Mouse (Mus musculus) CD4-positive, CD25-positive, alpha-beta regulatory T cell, adult 4 months (primary cell): Measurements from ENCODE around the gene Gm20388. TPM values are rescaled to one million over a fixed set of nuclear protein-coding genes. Genes with fewer than 3 reads are reported as not detected.

Source experiments
- ATAC-seq: one replicate; pipeline ENCODE4 v1.8.0; 2017
- polyA plus RNA-seq, 2 experiments: library from polyadenylated mRNA; unstranded; fragments of 100-300 nt; shearing (Covaris generic); gene quantifications; one replicate each; pipeline ENCODE4 v1.2.1; 2017

Gm20388 gene
- polyA plus RNA-seq, 2 experiments from 2014 or later = 10.7 to 12.8 TPM

DNA sequence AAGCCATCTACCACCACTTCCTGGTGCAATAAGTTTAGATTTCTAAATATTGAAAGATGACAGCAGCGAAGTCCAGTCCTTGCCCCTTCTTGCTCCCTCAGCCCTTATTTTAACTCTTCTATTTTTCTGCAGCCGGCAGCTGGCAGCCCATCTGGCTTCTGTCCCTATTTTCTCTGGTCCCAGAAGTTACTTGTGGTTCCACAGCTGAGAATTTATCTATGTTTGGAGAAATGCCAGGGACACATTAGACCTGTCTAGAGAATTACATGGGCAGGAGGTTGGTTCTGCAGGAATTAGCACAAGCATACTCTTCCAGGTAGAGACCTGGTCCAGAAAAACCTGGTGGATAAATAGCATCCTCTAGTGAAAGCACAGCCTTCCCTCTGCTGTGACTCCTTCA lies 3967.2 kb downstream of the Gm20388 start:
- no peak for ATAC-seq

DNA sequence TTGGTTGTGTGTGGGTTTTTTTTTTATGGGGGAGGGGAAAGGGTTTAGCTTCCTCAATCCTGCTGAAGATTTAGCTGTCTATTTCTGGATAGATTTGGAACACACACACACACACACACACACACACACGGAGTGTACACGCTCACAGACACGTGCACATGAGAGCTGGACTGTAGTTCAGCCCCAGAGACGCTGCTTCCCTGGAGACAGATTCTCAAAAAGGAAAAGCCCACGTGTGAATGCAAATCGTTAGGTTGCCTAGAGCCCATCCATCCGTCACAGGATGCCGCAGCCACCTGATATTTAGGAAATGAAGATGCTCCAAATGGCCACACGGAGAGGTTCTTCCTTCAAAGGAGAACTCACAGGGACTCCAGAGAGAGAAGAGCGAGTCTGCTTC lies 3969.6 kb downstream of the Gm20388 start:
- no peak for ATAC-seq

DNA sequence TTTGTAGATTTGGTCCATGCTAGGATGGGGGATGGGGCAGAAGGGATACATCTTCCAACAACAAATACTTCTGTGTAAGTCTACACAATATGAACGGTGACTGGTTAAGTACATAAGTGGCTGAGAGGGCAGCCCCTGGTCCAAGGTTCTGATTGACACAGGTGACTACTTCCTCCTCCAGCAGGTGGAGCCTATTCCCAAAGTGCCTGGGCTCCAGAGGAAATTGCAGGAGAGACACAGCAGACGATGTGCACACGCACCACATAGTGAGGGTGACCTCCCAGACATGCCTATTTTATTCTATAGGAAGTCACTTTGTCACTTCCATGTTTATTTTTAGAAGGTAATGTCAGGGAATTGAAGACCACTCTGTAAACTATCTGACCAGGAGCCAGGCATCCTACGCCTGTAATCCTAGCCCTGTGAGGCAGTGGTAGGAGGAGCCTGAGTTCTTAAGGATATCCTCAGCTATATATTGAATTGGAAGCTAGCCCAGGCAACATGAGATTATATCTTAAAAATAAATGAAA lies 3970.2 kb downstream of the Gm20388 start:
- no peak for ATAC-seq

DNA sequence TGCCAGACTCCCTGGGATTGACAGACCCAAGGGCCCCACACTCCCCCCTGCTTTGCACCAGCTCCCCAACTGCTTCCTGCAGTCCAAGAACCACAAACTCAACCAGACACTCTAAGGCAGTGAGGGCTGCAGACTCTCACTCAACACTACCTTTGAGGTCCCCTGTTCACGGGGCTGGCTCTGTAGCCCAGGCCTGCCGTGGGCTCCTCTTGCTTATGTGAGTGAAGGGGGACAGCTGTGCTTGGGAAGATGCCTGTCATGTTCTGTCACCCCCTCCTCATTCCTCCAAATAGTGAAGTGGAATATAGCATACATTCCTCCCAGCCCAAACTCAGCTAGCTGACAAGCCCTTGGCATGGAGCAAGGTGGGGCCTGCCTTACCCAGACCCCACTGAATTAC lies 3971.8 kb downstream of the Gm20388 start:
- ATAC-seq = no peak

DNA sequence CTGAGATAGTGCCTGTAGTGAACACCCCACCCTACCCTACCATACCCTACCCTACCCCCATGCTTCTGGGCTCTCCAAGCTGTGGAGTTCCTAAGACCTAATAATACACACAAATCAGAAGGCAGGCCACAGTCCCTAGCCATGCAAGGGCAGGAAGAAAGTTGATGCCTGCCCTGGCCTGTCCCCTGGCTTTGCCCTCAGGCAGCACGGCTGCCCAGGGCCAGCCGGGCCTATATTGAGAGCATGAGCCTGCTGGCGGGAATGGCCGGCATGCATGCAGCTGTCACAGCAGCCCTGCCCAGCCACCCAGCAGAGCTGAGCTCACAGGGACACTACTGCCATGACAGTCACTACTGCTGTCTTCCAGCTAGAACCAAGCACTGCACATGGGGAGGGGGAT lies 3972.5 kb downstream of the Gm20388 start:
- no peak for ATAC-seq

DNA sequence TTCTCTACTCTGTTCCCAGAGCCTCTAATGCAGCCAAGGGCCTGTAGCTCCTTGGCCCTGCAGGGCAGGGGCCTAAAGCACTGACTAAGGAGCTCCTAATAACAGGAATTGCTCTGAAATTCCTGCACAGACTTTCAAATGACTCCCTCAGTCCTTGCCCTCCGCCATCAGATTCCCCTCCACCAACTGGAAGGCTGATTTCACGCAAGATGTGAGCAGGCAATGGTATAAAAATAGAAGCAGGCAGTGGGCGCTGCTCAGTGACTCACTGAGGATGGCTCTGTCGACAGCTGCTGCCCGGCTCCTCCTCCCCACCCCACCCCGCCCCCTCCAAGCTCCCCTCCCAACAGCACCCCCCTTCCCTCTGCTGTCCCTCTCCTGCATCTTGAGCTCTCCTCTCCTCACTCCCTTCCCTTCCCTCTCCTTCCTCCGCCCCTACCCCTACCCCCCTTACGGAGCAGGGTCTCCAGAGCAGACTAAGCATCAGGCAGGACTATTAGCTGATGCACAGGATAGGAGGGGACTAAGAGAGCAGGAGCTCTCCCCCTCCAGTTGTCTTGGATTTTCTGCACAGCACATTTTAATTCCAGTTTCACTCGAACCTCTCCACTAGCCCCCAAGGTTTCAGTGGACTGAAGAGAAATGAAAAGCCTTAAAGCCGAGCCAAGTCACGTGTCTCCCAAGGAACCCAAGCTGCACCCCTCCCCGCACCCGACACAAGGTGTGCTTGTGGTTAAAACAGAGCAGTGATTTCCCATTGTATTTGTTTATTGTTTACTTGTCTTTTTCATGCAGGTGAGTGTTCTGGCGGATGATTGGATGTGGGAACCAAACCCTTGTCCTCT lies 3974.3 kb downstream of the Gm20388 start:
- ATAC-seq = no peak

DNA sequence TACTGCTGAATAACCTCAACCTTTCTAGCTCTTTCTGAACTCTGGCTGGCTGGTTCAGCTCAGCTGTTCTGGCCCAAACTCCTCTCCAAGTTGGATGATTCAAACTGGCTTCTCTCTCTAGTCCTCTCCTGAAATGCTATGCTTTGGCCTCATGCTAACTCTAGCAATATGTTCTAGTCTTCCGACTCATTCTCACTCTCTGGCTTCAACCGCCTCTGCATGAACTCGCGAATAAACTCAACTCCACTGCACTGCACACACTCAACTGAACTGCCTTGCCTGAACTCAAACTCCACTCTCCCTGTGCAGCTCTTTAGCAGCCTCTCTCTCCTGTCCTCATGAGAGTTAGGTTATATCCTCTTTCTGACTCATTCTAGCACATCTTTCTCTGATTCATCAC lies 3976.5 kb downstream of the Gm20388 start:
- ATAC-seq = no peak

- ATAC-seq = no peak
These were observed 3977.3 kb downstream of the Gm20388 start for GRCm38 (mm10) chr8:123887956-123888355.

GRCm38 (mm10) chr8:123889797-123890196 lies 3979.2 kb downstream of the Gm20388 start:
- ATAC-seq = no peak

GRCm38 (mm10) chr8:123891271-123891670 lies 3980.6 kb downstream of the Gm20388 start:
- no peak for ATAC-seq

DNA sequence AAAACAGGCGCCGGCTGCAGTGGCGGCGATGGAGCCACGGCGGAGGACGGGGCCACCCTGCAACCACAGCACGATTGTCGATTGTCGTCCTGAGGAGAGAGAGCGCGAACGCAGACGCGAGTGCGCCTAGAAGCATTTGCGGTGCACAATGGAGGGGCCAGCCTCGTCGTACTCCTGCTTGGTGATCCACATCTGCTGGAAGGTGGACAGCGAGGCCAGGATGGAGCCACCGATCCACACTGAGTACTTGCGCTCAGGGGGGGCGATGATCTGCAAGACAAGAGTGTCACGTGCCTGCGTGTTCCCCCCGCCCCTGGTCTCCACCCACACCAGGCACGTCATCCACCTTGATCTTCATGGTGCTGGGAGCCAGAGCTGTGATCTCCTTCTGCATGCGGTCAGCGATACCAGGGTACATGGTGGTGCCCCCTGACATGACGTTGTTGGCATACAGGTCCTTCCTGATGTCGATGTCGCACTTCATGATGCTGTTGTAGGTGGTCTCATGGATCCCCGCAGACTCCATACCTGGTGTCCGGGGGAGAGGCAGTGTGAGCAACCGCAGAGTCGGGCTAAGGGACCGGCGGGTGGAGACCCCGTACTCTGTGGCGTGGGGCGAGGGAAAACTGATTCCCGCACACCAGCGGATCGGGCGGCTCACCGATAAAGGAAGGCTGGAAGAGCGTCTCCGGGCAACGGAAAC lies 3981.4 kb downstream of the Gm20388 start:
- ATAC-seq = no peak

DNA sequence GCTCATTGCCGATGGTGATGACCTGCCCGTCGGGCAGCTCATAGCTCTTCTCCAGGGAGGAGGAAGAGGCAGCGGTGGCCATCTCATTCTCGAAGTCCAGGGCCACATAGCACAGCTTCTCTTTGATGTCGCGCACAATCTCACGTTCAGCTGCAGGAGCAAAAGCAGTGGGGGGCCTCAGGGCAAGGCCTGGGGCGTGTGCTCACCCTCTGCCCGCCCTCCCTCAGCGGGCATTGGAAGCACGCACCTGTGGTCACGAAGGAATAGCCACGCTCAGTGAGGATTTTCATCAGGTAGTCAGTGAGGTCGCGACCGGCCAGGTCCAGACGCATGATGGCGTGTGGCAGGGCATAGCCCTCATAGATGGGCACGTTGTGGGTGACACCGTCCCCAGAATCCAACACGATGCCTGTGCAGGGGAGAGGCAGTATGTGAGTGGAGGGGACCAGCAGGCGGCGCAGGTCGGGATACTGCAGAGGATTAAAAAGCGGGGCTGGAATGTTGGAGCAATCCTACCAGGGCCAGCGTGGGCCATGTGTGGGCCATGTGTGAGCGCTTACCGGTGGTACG lies 3982.0 kb downstream of the Gm20388 start:
- ATAC-seq = no peak

- ATAC-seq = no peak
These were observed 3982.8 kb downstream of the Gm20388 start for GRCm38 (mm10) chr8:123893413-123893812.

DNA sequence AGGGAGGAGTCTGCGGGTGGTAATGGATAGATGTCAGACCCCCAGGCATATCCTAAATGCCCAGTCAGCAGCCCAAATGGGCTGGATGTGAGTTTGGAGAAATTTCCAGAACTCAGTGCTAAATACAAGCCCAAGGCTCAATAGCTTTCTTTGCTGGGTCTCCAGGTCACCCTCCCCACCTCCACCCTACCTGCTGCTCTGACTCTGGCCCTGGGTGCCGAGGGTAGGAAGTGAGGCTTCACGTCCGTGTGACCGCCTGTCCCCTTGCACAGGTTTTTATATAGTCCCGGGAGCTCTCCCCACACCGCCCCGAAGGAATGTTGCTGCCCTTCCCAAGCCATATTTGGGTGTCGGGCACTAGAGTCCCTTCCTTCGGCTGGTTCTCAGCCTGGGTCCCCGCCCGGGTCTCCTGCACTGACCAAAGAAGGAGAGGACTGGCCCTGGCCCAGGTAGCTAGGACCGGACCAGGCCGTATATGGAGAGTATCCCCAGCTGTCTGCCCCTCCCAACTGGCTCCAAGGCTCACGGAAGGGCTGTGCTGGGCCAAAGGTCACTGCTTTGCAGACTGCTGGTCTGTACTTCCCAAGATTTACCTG lies 3984.0 kb downstream of the Gm20388 start, which contains the start of gene Acta1:
TSS of gene Acta1 (minus strand) at position 250 of the 596 bp plus-strand sequence.
- no peak for ATAC-seq

DNA sequence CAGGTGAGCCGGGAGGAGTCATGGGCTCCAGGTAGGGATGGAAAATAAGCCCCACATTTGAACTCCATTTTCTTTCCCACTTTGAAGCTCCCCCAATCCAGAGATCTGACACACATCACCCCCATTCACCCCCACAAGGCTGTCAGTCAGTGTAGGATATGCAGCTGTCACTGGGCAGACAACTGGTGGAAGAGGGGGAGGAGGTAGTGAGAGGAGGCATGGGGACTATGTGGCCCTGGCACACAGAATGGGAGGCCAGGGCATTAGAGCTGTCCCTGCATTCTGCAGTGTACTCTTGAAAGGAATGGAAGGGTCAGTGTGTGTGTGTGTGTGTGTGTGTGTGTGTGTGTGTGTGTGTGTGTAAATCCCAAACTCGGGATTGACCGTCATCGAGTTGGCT lies 3984.6 kb downstream of the Gm20388 start:
- no peak for ATAC-seq

GRCm38 (mm10) chr8:123895680-123896365 lies 3985.2 kb downstream of the Gm20388 start:
- ATAC-seq = no peak

DNA sequence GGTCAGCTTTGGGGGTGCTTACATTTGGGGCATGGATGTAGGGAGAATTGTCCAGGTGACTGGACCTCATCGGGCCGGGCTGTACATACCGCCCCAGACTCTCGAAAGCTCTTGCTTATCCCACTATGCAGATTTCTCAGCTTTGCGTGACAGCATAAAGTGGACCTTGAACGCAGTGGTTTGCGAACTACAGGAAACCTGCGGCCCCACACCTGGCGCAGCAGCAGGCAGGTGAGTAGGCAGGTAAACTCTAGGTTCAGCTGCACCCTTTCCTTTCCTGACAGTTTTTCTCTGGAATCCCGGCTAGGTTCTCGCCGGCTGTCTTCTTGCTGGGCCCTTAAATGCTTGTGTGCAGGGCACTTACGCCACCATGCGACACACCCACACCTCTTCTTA lies 3985.7 kb downstream of the Gm20388 start:
- no peak for ATAC-seq

GRCm38 (mm10) chr8:123896774-123897173 lies 3986.1 kb downstream of the Gm20388 start:
- ATAC-seq = no peak

DNA sequence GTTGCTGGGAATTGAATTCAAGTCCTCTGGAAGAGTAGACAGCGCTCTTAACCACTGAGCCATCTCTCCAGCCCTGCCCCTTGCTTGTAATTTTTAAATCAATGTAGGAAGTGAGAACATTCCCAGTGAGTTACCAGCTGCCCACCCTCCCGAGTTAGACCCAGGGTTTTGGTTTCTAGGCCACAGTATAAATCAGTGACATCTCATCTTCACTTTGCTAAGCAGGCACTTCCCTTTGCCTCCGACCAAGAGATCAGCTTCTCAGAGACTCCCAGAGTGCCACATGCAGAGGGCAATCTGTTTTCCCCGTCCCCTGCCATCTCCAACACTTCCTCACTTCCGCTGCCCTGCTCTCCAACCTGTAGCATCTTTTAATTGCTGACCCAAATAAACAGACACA lies 3987.9 kb downstream of the Gm20388 start:
- no peak for ATAC-seq

GRCm38 (mm10) chr8:123899366-123899765 lies 3988.7 kb downstream of the Gm20388 start:
- no peak for ATAC-seq

GRCm38 (mm10) chr8:123902653-123903052 lies 3992.0 kb downstream of the Gm20388 start:
- ATAC-seq = no peak

GRCm38 (mm10) chr8:123907604-123908003 lies 3997.0 kb downstream of the Gm20388 start:
- ATAC-seq = no peak
